Mouse (Mus musculus) embryonic facial prominence, embryonic 15.5 days (tissue): ENCODE data around the gene Cdk5. TPM values are rescaled to one million over a fixed set of nuclear protein-coding genes. Genes with fewer than 3 reads are reported as not detected.
A peak's percentile ranks its signal among the peaks of the same experiment; 100 is the strongest.
"Not testable (repeated sequence)": the region's sequence is repeated elsewhere in the genome, so short reads cannot be mapped to it uniquely, and the experiment has no call there.

ENCODE experiments used
- ATAC-seq: fragments of 200-750 bp; cut with Nextera tagmentation; 2 replicates; pipeline ENCODE4 v1.8.0; 2017; ENCODE audit warnings: low read depth, moderate TSS enrichment; ENCODE audit not compliant: insufficient number of reproducible peaks, low FRiP score, low TSS enrichment
- H3K27ac ChIP-seq: fragments of 300-500 bp; sonication (generic); replicated peaks from 2 replicates; pipeline ENCODE4 v1.5.1; 2015; ENCODE audit warnings: mild to moderate bottlenecking, inconsistent platforms
- H3K27me3 ChIP-seq: fragments of 300-500 bp; sonication (generic); 2 replicates; pipeline ENCODE4 v1.6.1; 2015; ENCODE audit warnings: inconsistent platforms
- H3K36me3 ChIP-seq: fragments of 300-500 bp; sonication (generic); 2 replicates; pipeline ENCODE4 v1.6.1; 2015; ENCODE audit warnings: mild to moderate bottlenecking, inconsistent platforms
- H3K4me1 ChIP-seq: fragments of 300-500 bp; sonication (generic); 2 replicates; pipeline ENCODE4 v1.6.1; 2015; ENCODE audit warnings: inconsistent platforms
- H3K4me2 ChIP-seq: fragments of 300-500 bp; sonication (generic); replicated peaks from 2 replicates; pipeline ENCODE4 v1.6.1; 2015; ENCODE audit warnings: mild to moderate bottlenecking, inconsistent platforms
- H3K4me3 ChIP-seq: fragments of 300-500 bp; sonication (generic); replicated peaks from 2 replicates; pipeline ENCODE4 v1.5.1; 2015; ENCODE audit warnings: mild to moderate bottlenecking, inconsistent platforms
- H3K9ac ChIP-seq: fragments of 300-500 bp; sonication (generic); 2 replicates; pipeline ENCODE4 v1.6.1; 2015; ENCODE audit warnings: inconsistent platforms
- H3K9me3 ChIP-seq: fragments of 300-500 bp; sonication (generic); replicated peaks from 2 replicates; pipeline ENCODE4 v1.6.1; 2016; ENCODE audit warnings: inconsistent platforms
- WGBS: fragments of 180-500 bp; shearing (Covaris S2); methylation state at CpG from one replicate; pipeline ENCODE4 v1.1.7; 2015; 5-methylcytosine and 5-hydroxymethylcytosine counted together
- polyA plus RNA-seq: library from polyadenylated mRNA; unstranded; fragments of >200 nt; fragmentation: Nextera tagmentation; extraction: Ambion mirVana; gene quantifications from 2 replicates; pipeline ENCODE4 v1.2.1, GENCODE M21; 2015

Gene Cdk5
- polyA plus RNA-seq, 1 experiment from 2014 or later: 52.9 TPM

DNA sequence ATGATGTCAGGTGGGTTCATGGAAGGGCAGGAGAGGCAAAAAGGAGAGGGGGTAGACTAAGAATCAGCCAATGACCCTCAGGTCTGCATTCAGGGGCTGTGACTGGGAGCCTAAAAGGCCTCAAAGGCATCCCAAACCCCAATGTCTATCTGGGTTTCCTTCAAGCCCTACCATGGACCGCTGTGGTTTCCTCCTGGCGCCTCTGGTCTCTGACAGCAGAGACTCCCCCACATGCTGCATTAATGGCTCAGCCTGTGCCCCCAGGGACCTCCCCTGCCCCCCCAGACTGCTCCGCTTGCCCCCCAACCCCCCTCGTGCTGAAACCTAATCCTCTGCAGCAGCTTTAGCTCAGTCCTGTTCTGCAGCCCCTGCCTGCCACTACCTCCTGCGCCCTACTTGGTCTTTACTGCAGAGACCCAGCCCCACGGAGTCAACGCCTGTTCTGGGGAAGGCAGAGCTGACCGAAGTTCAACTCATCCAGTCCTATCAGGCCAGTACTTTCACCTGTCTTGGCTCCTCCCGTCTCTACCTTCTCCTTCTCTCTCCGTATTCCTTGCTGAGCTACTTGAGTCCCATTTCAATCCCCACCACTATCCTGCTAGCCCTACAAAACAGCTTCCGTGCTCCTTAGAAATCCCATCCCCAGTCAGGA lies 10.2 kb downstream of the Cdk5 start, which contains the start of gene Asic3:
TSS of gene Asic3 (plus strand) at position 351 of the 652 bp plus-strand sequence.
- Histone ChIP-seq H3K4me1 (peaks cover 28% of the 10 kb centered on the region), H3K9me3 (no peaks in the 10 kb centered on the region), H3K36me3 (0 out of 2 replicates have a peak, but pooled peaks cover 3% of the 10 kb centered on the region), H3K27ac (no peak within 1 kb of the TSS), H3K9ac (no peak within 1 kb of the TSS), H3K4me2 (no peak within 1 kb of the TSS), H3K4me3 (no peak within 1 kb of the TSS), H3K27me3 (no peaks in the 10 kb centered on the region)
- WGBS: 18% methylated on average over 11 of the region's 11 CpGs
- no peak for ATAC-seq

DNA sequence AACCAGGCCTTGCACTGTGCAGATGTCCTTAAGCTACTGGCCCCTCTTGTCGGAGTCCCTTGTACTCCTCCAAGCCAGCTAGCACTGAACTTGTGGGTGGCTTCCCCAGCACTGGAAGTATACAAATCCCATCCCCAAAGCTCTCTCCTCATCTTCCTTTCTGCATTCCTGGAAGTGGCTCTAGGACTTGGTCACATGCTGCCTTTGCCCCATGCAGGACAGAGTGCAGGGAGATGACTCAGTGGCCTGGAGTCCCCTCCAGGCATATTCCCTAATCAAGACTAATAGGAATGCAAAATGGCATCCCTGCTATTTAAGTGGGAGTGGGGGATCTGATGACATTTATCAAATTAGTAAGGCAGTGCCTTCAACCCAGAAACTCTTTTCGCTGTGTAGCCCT lies 11.3 kb downstream of the Cdk5 start:
- no peak overlapping the region for H3K4me3 ChIP-seq
- WGBS: 81% methylated on average over 2 of the region's 2 CpGs

DNA sequence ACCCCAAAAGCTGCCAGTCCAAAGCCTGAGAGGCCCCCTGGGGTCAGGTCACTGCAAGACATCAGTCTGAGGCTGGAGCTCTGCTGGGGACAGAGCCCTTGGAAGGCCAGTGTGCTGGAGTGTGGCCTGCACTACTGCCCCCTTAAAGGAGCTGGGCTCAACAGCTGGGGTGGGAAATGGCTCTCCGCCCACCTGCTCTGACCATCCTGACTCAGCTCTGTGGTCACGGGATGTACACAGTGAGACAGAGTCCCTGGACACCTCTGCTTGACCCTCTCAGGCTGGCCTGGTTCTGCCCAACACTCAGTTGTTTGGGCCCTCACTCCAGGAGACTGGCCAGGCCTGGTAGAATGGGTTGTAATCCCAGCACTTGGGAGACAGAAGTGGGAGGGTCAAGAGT lies 13.9 kb downstream of the Cdk5 start:
- peaks cover 28% of the 10 kb centered on the region for H3K36me3 ChIP-seq
- no peak for ATAC-seq
- 82% methylated on average over 2 of the region's 2 CpGs for WGBS
- H3K9ac ChIP-seq: no peak overlapping the region
- H3K9me3 ChIP-seq: no peaks in the 10 kb centered on the region
- H3K4me3 ChIP-seq: no peak overlapping the region
- H3K27me3 ChIP-seq: no peaks in the 10 kb centered on the region
- H3K27ac ChIP-seq: no peak overlapping the region
- H3K4me1 ChIP-seq: peaks cover 16% of the 10 kb centered on the region
- no peak overlapping the region for H3K4me2 ChIP-seq

More for the DNA sequence above, 11.3 kb downstream of the Cdk5 start:
- no peaks in the 10 kb centered on the region for H3K9me3 ChIP-seq
- no peaks in the 10 kb centered on the region for H3K27me3 ChIP-seq
- no peak overlapping the region for H3K27ac ChIP-seq
- ATAC-seq: no peak
- H3K4me2 ChIP-seq: no peak overlapping the region
- no peak overlapping the region for H3K9ac ChIP-seq
- peaks cover 28% of the 10 kb centered on the region for H3K4me1 ChIP-seq
- peaks cover 10% of the 10 kb centered on the region; the same call in 1 of the 2 replicates for H3K36me3 ChIP-seq

DNA sequence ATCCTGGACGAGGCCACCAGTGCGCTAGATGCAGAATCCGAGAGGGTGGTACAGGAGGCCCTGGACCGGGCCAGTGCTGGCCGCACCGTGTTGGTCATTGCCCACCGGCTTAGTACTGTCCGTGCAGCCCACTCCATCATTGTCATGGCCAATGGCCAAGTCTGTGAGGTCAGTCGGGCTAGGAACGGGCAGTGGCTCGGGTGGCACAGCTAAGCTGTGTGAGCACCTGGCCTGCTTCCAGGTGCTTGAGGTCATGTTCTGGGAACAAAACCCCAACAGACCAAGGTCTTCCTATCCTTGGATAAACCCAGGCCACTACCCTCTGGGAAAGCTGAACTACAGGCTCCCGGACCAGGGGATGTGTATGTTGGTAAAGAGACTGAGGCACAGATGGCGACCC lies 14.7 kb downstream of the Cdk5 start:
- H3K9me3 ChIP-seq: no peaks in the 10 kb centered on the region
- no peaks in the 10 kb centered on the region for H3K27me3 ChIP-seq
- H3K4me2 ChIP-seq: no peak overlapping the region
- no peak overlapping the region for H3K9ac ChIP-seq
- peaks cover 34% of the 10 kb centered on the region for H3K36me3 ChIP-seq
- 92% methylated on average over 13 of the region's 13 CpGs for WGBS
- peaks cover 12% of the 10 kb centered on the region for H3K4me1 ChIP-seq
- H3K4me3 ChIP-seq: no peak overlapping the region
- H3K27ac ChIP-seq: no peak overlapping the region
- no peak for ATAC-seq

DNA sequence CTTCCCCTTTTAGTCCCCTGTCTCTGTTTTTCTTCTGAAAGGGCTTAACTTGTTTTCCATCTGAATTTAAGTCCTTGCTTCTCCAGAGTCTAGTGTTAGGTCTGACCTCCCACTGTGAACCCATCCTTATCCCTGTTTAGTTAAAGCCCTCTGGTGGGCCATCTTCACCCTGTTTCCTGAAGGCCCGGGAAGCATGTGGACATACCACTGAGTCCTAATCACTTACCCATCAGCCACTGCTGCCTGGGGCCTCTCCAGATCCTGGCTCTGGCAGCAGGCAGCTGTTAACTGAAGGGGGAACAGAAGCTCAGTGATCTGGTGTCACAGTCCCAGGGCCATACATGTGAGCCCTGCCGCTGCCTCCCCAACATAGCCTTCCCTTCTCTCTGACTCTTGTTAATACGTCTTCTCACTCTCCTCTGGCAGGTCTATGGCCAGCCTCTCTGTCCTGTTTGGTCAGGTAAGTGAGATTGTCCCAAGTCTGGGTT lies 17.9 kb downstream of the Cdk5 start:
- no peak overlapping the region for H3K9ac ChIP-seq
- no peak for ATAC-seq

DNA sequence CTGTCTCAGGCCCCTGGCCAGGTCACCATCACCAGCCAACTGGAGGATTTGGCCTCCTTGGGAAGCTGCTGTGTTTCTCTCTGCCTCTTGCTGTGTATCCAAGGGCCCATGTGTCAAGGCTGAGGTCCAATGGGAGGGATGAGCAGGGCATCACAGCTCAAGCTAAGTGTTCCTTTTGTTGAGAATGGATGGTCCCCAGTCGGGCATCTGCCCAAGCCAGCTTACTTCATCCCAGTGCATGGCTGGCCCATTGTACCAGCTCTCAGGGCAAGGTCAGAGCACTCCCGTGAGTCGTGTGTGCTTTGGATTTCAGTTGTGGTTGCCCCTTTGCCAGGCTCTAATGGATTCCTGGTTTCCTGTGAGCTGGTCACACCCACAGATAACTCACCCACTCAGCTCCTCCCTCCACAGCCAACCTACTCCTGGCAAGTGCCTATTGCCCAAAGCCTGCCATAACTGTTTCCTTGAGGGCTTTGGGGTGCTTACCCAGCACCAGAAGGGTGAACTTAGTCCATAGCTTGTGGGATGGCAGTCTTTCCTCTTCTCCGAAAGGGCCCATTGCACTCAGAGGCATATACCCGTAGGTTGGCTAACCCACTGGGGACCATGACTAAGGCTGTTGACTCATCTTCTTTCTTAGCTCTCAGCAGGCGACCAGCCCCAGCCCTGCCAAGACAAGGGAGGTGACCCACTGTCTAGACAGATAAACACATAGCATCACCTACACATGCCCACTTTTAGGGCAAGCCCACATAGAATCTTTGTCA lies 18.6 kb downstream of the Cdk5 start:
- Histone ChIP-seq H3K4me1 (no peaks in the 10 kb centered on the region), H3K9ac (no peak overlapping the region), H3K27me3 (no peaks in the 10 kb centered on the region), H3K4me3 (no peak overlapping the region), H3K36me3 (peaks cover 67% of the 10 kb centered on the region), H3K4me2 (no peak overlapping the region), H3K27ac (no peak overlapping the region), H3K9me3 (no peaks in the 10 kb centered on the region)
- 72% methylated on average over 6 of the region's 6 CpGs for WGBS
- no peak for ATAC-seq

More for the DNA sequence above, 17.9 kb downstream of the Cdk5 start:
- Histone ChIP-seq H3K4me2 (no peak overlapping the region), H3K9me3 (no peaks in the 10 kb centered on the region), H3K4me1 (no peaks in the 10 kb centered on the region), H3K27ac (no peak overlapping the region), H3K4me3 (no peak overlapping the region), H3K27me3 (no peaks in the 10 kb centered on the region), H3K36me3 (peaks cover 65% of the 10 kb centered on the region)
- 75% methylated on average over 3 of the region's 3 CpGs for WGBS

DNA sequence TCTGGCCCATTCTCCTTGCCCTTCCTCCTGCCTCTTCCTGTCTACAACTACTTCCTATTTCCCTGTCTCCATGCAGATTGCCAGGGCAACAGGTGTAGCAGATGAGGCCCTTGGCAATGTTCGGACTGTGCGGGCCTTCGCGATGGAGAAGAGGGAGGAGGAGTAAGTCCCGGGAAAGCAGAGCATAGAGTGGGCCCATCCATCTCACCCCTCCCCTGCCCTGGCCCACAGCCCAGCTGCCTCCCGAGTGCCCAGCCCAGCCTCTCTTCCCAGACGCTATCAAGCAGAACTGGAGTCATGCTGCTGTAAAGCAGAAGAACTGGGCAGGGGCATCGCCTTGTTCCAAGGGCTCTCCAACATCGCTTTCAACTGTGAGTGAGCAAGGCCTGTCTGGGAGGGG lies 21.4 kb downstream of the Cdk5 start:
- no peak overlapping the region for H3K27ac ChIP-seq
- no peaks in the 10 kb centered on the region for H3K27me3 ChIP-seq
- H3K4me1 ChIP-seq: no peaks in the 10 kb centered on the region
- peaks cover 56% of the 10 kb centered on the region for H3K36me3 ChIP-seq
- no peaks in the 10 kb centered on the region for H3K9me3 ChIP-seq
- WGBS: 83% methylated on average over 9 of the region's 9 CpGs
- no peak overlapping the region for H3K4me2 ChIP-seq
- no peak for ATAC-seq
- H3K9ac ChIP-seq: no peak overlapping the region
- H3K4me3 ChIP-seq: no peak overlapping the region

DNA sequence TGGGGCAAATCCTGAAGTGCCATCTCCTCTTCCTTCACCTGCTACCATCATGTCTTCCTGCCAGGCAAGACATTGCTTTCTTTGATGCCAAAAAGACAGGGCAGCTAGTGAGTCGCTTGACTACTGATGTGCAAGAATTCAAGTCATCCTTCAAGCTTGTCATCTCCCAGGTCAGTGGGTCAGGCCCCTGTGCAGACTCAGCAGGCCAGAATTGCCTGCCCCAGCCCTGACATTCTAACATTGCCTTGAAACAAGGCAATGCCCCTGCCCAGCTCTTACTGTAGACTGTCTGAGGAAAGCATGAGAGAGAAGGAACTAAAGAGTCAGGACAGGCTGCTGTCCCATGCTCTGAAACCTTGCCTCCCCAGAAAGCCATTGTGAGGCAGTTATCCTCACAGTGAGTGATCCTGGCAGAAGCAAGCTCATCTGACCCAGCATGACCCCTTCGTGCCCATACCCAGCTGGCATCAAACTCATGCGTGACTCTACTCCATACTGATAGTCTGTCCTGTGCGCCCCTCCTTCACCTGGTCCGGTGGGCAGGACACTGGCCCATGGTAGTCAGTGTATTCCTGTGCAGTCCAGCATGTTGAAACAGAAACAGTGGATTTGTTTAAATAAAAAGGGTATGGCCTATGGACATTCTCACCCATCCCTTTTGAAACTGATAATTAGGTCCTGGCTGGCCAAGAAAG lies 22.3 kb downstream of the Cdk5 start:
- H3K36me3 ChIP-seq: peaks cover 48% of the 10 kb centered on the region
- H3K4me2 ChIP-seq: no peak overlapping the region
- no peak overlapping the region for H3K9ac ChIP-seq
- H3K9me3 ChIP-seq: no peaks in the 10 kb centered on the region
- H3K4me1 ChIP-seq: no peaks in the 10 kb centered on the region
- no peak overlapping the region for H3K27ac ChIP-seq
- no peak overlapping the region for H3K4me3 ChIP-seq
- no peaks in the 10 kb centered on the region for H3K27me3 ChIP-seq
- 90% methylated on average over 5 of the region's 5 CpGs for WGBS
- ATAC-seq: no peak

DNA sequence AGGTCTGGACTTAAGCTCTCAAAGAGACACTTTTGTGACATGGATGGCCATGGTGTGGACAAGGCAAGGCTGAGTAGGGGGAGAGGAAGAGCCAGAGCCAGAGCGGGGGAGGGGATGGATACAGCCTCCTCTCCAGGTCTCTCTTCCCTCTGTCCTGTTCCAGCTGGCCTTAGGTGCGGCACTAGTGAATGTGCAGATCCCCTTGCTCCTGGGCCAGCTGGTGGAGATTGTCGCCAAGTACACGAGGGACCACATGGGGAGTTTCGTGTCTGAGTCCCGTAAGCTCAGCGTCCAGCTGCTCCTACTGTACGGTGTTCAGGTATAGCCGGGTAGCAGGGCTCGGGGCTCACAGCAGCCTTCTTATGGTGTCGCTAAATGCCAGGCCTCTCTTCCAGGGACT lies 23.0 kb downstream of the Cdk5 start:
- Histone ChIP-seq H3K9me3 (no peaks in the 10 kb centered on the region), H3K4me1 (no peaks in the 10 kb centered on the region), H3K4me2 (no peak overlapping the region), H3K9ac (no peak overlapping the region), H3K27me3 (no peaks in the 10 kb centered on the region), H3K27ac (no peak overlapping the region), H3K36me3 (peaks cover 44% of the 10 kb centered on the region), H3K4me3 (no peak overlapping the region)
- ATAC-seq: peak; percentile 32; the same call in 1 of the 2 replicates
- 91% methylated on average over 11 of the region's 11 CpGs for WGBS

DNA sequence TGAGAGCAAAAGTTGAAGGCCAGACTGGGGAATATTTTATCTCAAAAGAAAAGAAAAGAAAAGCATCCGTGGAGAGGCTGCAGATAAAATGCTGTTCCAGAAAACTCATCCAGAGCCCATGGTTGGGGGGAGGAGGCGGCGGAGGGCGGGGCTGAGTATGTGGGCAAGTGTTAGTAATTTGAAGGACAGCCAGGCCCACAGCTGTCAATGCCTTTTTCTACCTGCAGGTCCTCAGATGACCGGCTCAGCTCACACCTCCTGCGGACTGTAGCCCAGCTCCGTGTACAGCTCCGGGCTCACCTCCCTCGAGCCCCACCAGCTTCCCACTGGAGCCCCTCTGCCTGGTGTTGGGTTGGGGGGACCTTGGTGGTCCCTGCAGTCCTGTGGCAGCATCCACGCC lies 23.6 kb downstream of the Cdk5 start:
- Histone ChIP-seq H3K9me3 (no peaks in the 10 kb centered on the region), H3K36me3 (peaks cover 42% of the 10 kb centered on the region), H3K27me3 (no peaks in the 10 kb centered on the region), H3K4me3 (no peak overlapping the region), H3K4me1 (peaks cover 5% of the 10 kb centered on the region), H3K4me2 (no peak overlapping the region), H3K9ac (no peak overlapping the region), H3K27ac (no peak overlapping the region)
- 80% methylated on average over 10 of the region's 10 CpGs for WGBS
- ATAC-seq: no peak

DNA sequence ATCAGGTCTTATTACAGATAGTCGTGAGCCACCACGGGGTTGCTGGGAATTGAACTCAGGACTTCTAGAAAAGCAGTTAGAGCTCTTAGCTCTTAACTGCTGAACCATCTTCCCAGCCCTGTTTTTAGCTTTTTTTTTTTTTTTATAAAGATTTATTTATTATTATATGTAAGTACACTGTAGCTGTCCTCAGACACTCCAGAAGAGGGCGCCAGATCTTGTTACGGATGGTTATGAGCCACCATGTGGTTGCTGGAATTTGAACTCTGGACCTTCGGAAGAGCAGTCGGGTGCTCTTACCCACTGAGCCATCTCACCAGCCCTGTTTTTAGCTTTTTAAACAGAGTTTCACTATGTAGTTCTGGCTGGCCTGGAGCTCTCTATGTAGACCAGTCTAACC lies 27.1 kb downstream of the Cdk5 start:
- not testable (repeated sequence) for H3K27ac ChIP-seq
- 85% methylated on average over 6 of the region's 6 CpGs for WGBS

More for the DNA sequence above, 27.1 kb downstream of the Cdk5 start:
- H3K27me3 ChIP-seq, H3K4me3 ChIP-seq, H3K4me2 ChIP-seq, H3K9me3 ChIP-seq, ATAC-seq, H3K9ac ChIP-seq: not testable (repeated sequence)
- H3K4me1 ChIP-seq: peaks cover 12% of the 10 kb centered on the region
- H3K36me3 ChIP-seq: peaks cover 11% of the 10 kb centered on the region; the same call in 1 of the 2 replicates
